Comparison of ENCODE assay signal across 15 mouse cellular contexts in the genomic region with DNA sequence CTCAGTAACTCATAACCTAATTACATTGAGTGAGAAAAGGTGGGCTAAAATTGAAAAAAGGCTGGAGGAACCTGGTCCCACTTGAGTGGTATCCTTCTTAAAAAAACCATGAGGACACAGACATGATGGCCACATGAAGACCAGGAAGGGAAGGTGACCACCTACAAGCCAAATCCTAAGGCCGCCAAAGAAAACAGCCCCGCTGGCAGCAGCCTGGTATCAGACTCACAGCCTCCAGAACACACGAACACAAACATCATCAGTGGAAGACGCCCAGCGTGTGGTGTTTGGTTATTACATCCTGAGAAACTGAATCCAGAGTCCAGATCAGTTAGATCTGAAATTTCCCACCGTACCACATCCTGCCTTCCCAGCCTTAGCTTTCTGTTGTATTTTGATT.
"Had no signal": no experiment of that assay in that cellular context is flagged by ENCODE, and none has a peak within 500 bp of the region (broad histone marks: within the 10 kb centered on the region; RNA-seq: fewer than 3 reads in every experiment).

No protein-coding gene starts in this region.

- DNase-seq: cerebellum, adult 8-10 months; cerebellum, adult 9-10 months; cerebellum, adult 9-11 months; cerebellum, postnatal 10 days; cerebellum, postnatal 14 days; cerebellum, postnatal 25 days; cerebellum, postnatal 36 days; embryo, embryonic 11 days; forebrain, postnatal 0 days; gastrocnemius, adult 2 months; gastrocnemius, postnatal 10 days; gastrocnemius, postnatal 14 days; gastrocnemius, postnatal 25 days; gastrocnemius, postnatal 36 days; heart, adult 2 months had no signal
